Mouse (Mus musculus) CH12.LX (cell line): ENCODE results near the gene Gm13103. TPM values are rescaled to one million over a fixed set of nuclear protein-coding genes. Genes with fewer than 3 reads are reported as not detected.
"Not testable (repeated sequence)": the region's sequence is repeated elsewhere in the genome, so short reads cannot be mapped to it uniquely, and the experiment has no call there.

Experiments
- DNase-seq: peaks from one replicate; pipeline ENCODE4 v3.0.0-alpha.2; 2013; ENCODE audit errors: extremely low read depth
- H3K27ac ChIP-seq: 2 replicates; pipeline ENCODE4 v1.5.1; 2012; ENCODE audit warnings: low read depth, mild to moderate bottlenecking, control low read depth, moderate library complexity; ENCODE audit not compliant: insufficient read depth
- H3K27me3 ChIP-seq: replicated peaks from 2 replicates; pipeline ENCODE3; 2012; ENCODE audit warnings: inconsistent platforms
- H3K36me3 ChIP-seq, 2 experiments: replicated peaks in 1 of 2; 2 replicates each; pipeline versions ENCODE3 to v1.6.1; 2012; ENCODE audit warnings: inconsistent platforms in 1 of 2, low read length in 1 of 2, mild to moderate bottlenecking in 1 of 2, mixed read lengths in 1 of 2, moderate library complexity in 1 of 2; ENCODE audit not compliant: control insufficient read depth in 1 of 2, insufficient read depth in 1 of 2
- H3K4me1 ChIP-seq, 2 experiments: 2 replicates each; pipeline ENCODE4 v1.6.1; 2012; ENCODE audit warnings: inconsistent platforms in 1 of 2, moderate library complexity in 1 of 2; ENCODE audit not compliant: insufficient read depth in 2 of 2, control insufficient read depth in 1 of 2
- H3K4me2 ChIP-seq: 2 replicates; pipeline ENCODE4 v1.6.1; 2012; ENCODE audit warnings: low read depth, mild to moderate bottlenecking, control low read depth; ENCODE audit not compliant: poor library complexity, insufficient read depth, severe bottlenecking
- H3K4me3 ChIP-seq, 3 experiments: fragments of 150-350 bp in 1 of 3; sonication (generic) in 1 of 3; replicated peaks in 1 of 3; 2 replicates each; pipeline versions ENCODE3 to v1.5.1; 2011 to 2012; ENCODE audit warnings: low read depth in 2 of 3, low read length in 2 of 3, mild to moderate bottlenecking in 2 of 3, moderate library complexity in 2 of 3, control low read depth in 1 of 3, improper control_type of control experiment in 1 of 3, inconsistent platforms in 1 of 3, mixed read lengths in 1 of 3; ENCODE audit not compliant: poor library complexity in 1 of 3
- H3K79me2 ChIP-seq: replicated peaks from 2 replicates; pipeline ENCODE4 v1.6.1; 2012; ENCODE audit warnings: mild to moderate bottlenecking, moderate library complexity; ENCODE audit not compliant: control insufficient read depth, poor library complexity, insufficient read depth, severe bottlenecking; ENCODE audit errors: extremely low read depth
- H3K9ac ChIP-seq: 2 replicates; pipeline ENCODE4 v1.6.1; 2012; ENCODE audit warnings: low read depth, mild to moderate bottlenecking, control low read depth, moderate library complexity; ENCODE audit not compliant: insufficient read depth
- H3K9me3 ChIP-seq: replicated peaks from 2 replicates; pipeline ENCODE3; 2012; ENCODE audit warnings: low read length, inconsistent platforms, mixed read lengths
- CTCF ChIP-seq, 2 experiments: IDR thresholded peaks in 1 of 2; conservative IDR thresholded peaks in 1 of 2; 2 replicates each; pipeline ENCODE4 v1.5.1; 2011 to 2012; ENCODE audit warnings: low read depth in 2 of 2, low read length in 2 of 2, improper control_type of control experiment in 1 of 2, inconsistent platforms in 1 of 2, mild to moderate bottlenecking in 1 of 2, moderate library complexity in 1 of 2
- ELF1 ChIP-seq: IDR thresholded peaks from 2 replicates; pipeline ENCODE4 v1.6.1; 2014; ENCODE audit warnings: low read depth, mild to moderate bottlenecking, inconsistent platforms, low read length, improper control_type of control experiment
- EP300 ChIP-seq: IDR thresholded peaks from 2 replicates; pipeline ENCODE4 v1.6.1; 2011; ENCODE audit warnings: low read length, improper control_type of control experiment
- GABPA ChIP-seq: IDR thresholded peaks from 2 replicates; pipeline ENCODE4 v1.6.1; 2012; ENCODE audit warnings: low read depth, low read length, improper control_type of control experiment, inconsistent platforms; ENCODE audit not compliant: insufficient replicate concordance
- HCFC1 ChIP-seq: IDR thresholded peaks from 2 replicates; pipeline ENCODE4 v1.6.1; 2012; ENCODE audit warnings: low read depth, mild to moderate bottlenecking, inconsistent platforms, low read length, improper control_type of control experiment
- IRF4 ChIP-seq: IDR thresholded peaks from 2 replicates; pipeline ENCODE4 v1.6.1; 2014; ENCODE audit warnings: low read depth, mild to moderate bottlenecking, inconsistent platforms, low read length, improper control_type of control experiment
- JUND ChIP-seq: conservative IDR thresholded peaks from 2 replicates; pipeline ENCODE4 v1.6.1; 2011; ENCODE audit warnings: low read depth, low read length, improper control_type of control experiment
- MAFK ChIP-seq: IDR thresholded peaks from 2 replicates; pipeline ENCODE4 v1.6.1; 2011; ENCODE audit warnings: low read length, improper control_type of control experiment; ENCODE audit not compliant: insufficient replicate concordance
- MAZ ChIP-seq: IDR thresholded peaks from 2 replicates; pipeline ENCODE4 v1.6.1; 2012; ENCODE audit warnings: low read depth, mild to moderate bottlenecking, inconsistent platforms, low read length, improper control_type of control experiment, moderate library complexity
- NRF1 ChIP-seq: IDR thresholded peaks from 2 replicates; pipeline ENCODE4 v1.6.1; 2014; ENCODE audit warnings: low read depth, mild to moderate bottlenecking, inconsistent platforms, low read length, improper control_type of control experiment, moderate library complexity
- POLR2A ChIP-seq: IDR thresholded peaks from 2 replicates; pipeline ENCODE4 v1.6.1; 2011; ENCODE audit warnings: low read depth, mild to moderate bottlenecking, improper control_type of control experiment, low read length
- RAD21 ChIP-seq: IDR thresholded peaks from 2 replicates; pipeline ENCODE4 v1.6.1; 2011; ENCODE audit warnings: low read depth, mild to moderate bottlenecking, low read length, improper control_type of control experiment, moderate library complexity
- TBP ChIP-seq: conservative IDR thresholded peaks from 2 replicates; pipeline ENCODE4 v1.6.1; 2011; ENCODE audit warnings: low read depth, low read length, improper control_type of control experiment
- TCF12 ChIP-seq: IDR thresholded peaks from 2 replicates; pipeline ENCODE4 v1.6.1; 2014; ENCODE audit warnings: low read depth, mild to moderate bottlenecking, inconsistent platforms, low read length, improper control_type of control experiment
- ZMIZ1 ChIP-seq: IDR thresholded peaks from 2 replicates; pipeline ENCODE4 v1.6.1; 2012; ENCODE audit warnings: low read depth, mild to moderate bottlenecking, inconsistent platforms, low read length, improper control_type of control experiment
- dilution Hi-C: fragments of 300-500 bp; cut with MboI; formaldehyde crosslinking; loops from 2 replicates; pipeline ENCODE4 v1.14.3; 2020; ENCODE audit warnings: low sequenced_read_pairs; ENCODE audit not compliant: extremely low pct_unique_long_range_greater_than_20kb, extremely low pct_ligation_motif_present
- in situ Hi-C: fragments of 300-500 bp; cut with MboI; formaldehyde crosslinking; loops from 3 replicates; pipeline ENCODE4 v1.14.3; 2019; ENCODE audit warnings: low sequenced_read_pairs, low pct_ligation_motif_present, low pct_unique_long_range_greater_than_20kb, mixed read lengths
- polyA plus RNA-seq: library from polyadenylated mRNA; unstranded; fragments of >175 nt; gene quantifications from 2 replicates; pipeline ENCODE4 v1.2.1, GENCODE M21; 2012; ENCODE audit warnings: low read depth; ENCODE audit not compliant: insufficient read length
- total RNA-seq, 2 experiments: library from RNA; depleted of rRNA; stranded (reverse); fragments of 300-350 nt in 1 of 2; fragments of >200 nt in 1 of 2; gene quantifications; 2 replicates each; pipeline ENCODE4 v1.2.3; 2012 to 2014

The Gm13103 gene
- not detected in 2 replicates for total RNA-seq (2012; rRNA removed)
- not detected in 2 replicates for total RNA-seq (2014; rRNA removed)
- not detected in 2 replicates for polyA plus RNA-seq

GRCm38 (mm10) chr4:143846197-143846596 lies at the start of gene Gm13103:
Gm13103 (plus strand) TSS chr4:143846497.
- H3K27ac ChIP-seq, H3K9me3 ChIP-seq, H3K4me2 ChIP-seq, H3K36me3 ChIP-seq, DNase-seq, H3K4me1 ChIP-seq, H3K4me3 ChIP-seq, H3K79me2 ChIP-seq, dilution Hi-C loops, in situ Hi-C loops, H3K27me3 ChIP-seq, H3K9ac ChIP-seq: not testable (repeated sequence)

DNA sequence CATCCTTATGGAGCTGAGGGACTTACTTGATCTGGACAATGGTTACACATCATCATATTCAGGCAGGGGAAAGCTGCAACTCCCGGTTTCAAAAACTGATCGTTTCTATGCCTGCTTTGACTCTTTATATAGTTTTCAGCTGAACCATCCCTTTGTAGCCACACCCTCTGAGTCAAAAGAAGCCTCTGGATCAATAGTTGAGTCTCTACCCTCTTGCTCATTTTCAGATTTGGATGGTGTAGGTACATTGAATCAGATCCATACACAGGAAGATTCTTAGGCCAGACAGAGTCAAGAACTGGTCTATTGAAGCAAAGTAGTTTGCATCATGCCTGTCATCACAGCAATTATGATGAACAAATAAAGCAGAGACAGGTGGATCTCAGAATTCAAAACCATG lies 30.3 kb upstream of the Gm13103 start, which contains the start of gene Gm13084:
Gm13084 (minus strand) TSS at position 101 of the 400 bp plus-strand sequence.
- Histone ChIP-seq H3K4me1 (no peaks in the 10 kb centered on the region), H3K79me2 (no peaks in the 10 kb centered on the region), H3K4me2 (no peak within 1 kb of the TSS), H3K4me3 (no peak within 1 kb of the TSS), H3K36me3 (no peaks in the 10 kb centered on the region), H3K27me3 (no peaks in the 10 kb centered on the region), H3K9me3 (peaks cover 3% of the 10 kb centered on the region)
- in situ Hi-C loops = no loop called here
- dilution Hi-C loops = no loop called here
- no peak for TF ChIP-seq MAZ
- TF ChIP-seq ZMIZ1 = no peak
- TF ChIP-seq HCFC1 = no peak
- TF ChIP-seq IRF4 = no peak
- TF ChIP-seq RAD21 = no peak
- no peak for TF ChIP-seq CTCF (conservative IDR thresholded peaks at IDR 0.05 in 1 of 2, IDR thresholded peaks at IDR 0.05 in 1 of 2; ENCODE audit: low read depth in 2 of 2, low read length in 2 of 2)
- no peak for TF ChIP-seq NRF1
- TF ChIP-seq JUND = no peak
- TF ChIP-seq TBP = no peak
- no peak for TF ChIP-seq ELF1
- TF ChIP-seq POLR2A = no peak
- TF ChIP-seq MAFK = no peak
- no peak for TF ChIP-seq TCF12
- TF ChIP-seq GABPA = no peak
- TF ChIP-seq EP300 = no peak
- TF ChIP-seq, all 38 proteins: peak for 0
- no peak for DNase-seq
- Histone ChIP-seq H3K27ac (no peak within 1 kb of the TSS), H3K9ac (no peak within 1 kb of the TSS)

- dilution Hi-C loops, H3K4me1 ChIP-seq, H3K27ac ChIP-seq, H3K27me3 ChIP-seq, H3K4me3 ChIP-seq, in situ Hi-C loops, DNase-seq, H3K9ac ChIP-seq, H3K9me3 ChIP-seq, H3K36me3 ChIP-seq, H3K4me2 ChIP-seq, H3K79me2 ChIP-seq: not testable (repeated sequence)
Measured at GRCm38 (mm10) chr4:143882371-143882770, 36.1 kb downstream of the Gm13103 start.

DNA sequence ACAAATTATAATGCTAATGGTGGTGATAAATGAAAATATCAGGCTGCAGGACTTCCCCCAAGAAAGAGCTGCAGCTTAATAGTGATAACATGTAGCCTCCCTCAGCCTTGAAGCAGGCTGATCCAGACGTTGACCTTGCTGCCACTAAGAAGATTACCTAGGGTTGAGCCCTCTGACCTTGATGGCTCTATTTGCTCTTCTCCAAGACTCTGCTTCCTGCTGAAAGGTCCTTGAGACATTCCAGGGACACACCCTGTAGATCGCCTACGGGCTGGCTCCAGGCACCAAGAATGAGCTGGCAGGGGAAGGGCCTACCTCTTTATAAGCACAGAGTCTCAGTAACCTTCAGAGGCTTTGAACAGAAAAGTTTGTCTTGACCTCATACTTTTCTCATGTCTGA lies 48.1 kb downstream of the Gm13103 start:
- H3K79me2 ChIP-seq, H3K27ac ChIP-seq, H3K4me3 ChIP-seq, H3K36me3 ChIP-seq, H3K9ac ChIP-seq, H3K27me3 ChIP-seq, H3K9me3 ChIP-seq, DNase-seq, in situ Hi-C loops, dilution Hi-C loops, H3K4me2 ChIP-seq, H3K4me1 ChIP-seq: not testable (repeated sequence)

DNA sequence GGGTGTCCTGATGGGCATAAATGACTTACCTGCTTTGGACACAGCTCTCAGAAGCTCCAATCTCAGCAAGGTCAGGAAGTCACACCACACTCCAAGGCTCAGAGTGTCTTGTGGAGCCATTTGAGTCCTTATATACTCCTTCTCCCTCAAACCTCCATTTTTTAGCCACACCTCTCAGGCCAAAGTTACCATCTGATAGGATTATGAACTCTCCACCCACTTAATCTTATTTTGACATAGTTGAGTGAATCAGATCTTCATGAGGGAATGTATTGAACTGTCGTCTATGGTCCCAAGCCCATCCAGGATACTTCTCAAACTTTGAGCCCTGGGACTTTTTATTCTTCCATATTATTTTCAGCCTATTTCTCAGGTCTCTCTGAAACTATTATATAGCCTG lies 54.0 kb downstream of the Gm13103 start, which contains the start of gene Pramef6:
Pramef6 (minus strand) TSS at position 101 of the 400 bp plus-strand sequence.
- H3K9ac ChIP-seq, H3K9me3 ChIP-seq, in situ Hi-C loops, DNase-seq, H3K79me2 ChIP-seq, H3K27me3 ChIP-seq, H3K4me2 ChIP-seq, dilution Hi-C loops, H3K4me1 ChIP-seq, H3K36me3 ChIP-seq, H3K27ac ChIP-seq, H3K4me3 ChIP-seq: not testable (repeated sequence)
